Comparison of ENCODE assay signal across 21 mouse cellular contexts in the genomic region with DNA sequence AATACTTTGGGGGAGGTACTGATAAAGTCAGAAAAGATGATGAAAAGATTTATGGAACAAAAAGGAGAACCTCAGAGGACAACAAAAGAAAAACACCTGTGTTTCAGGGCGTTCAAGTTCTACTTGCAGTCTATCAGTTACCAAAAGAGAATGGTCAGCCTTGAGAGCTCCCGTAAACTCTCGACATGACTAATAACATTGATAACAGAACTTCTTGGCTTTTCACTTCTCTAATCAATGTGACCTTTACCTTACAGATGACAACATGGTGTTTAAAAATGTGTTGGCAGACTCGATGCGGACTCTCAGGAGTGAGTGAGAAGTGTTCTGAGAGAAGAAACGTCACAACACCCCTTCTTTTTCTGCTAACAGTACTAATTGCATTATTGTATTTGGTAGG. TPM values are rescaled to one million over a fixed set of nuclear protein-coding genes. Genes with fewer than 3 reads are reported as not detected.
"Had no signal": no experiment of that assay in that cellular context is flagged by ENCODE, and none has a peak within 500 bp of the region (broad histone marks: within the 10 kb centered on the region; RNA-seq: fewer than 3 reads in every experiment).

No protein-coding gene starts in this region.

- H3K27me3 ChIP-seq: neural tube, embryonic 12.5 days; neural tube, embryonic 13.5 days; neural tube, embryonic 15.5 days; stomach, embryonic 15.5 days had no signal

- H3K4me3 ChIP-seq: neural tube, embryonic 12.5 days; neural tube, embryonic 13.5 days; neural tube, embryonic 15.5 days; stomach, embryonic 15.5 days had no signal

- H3K36me3 ChIP-seq: neural tube, embryonic 12.5 days; neural tube, embryonic 13.5 days; neural tube, embryonic 15.5 days; stomach, embryonic 15.5 days had no signal

- H3K9me3 ChIP-seq: neural tube, embryonic 12.5 days; neural tube, embryonic 13.5 days; neural tube, embryonic 15.5 days; stomach, embryonic 15.5 days had no signal

- H3K4me2 ChIP-seq: neural tube, embryonic 12.5 days; neural tube, embryonic 13.5 days; neural tube, embryonic 15.5 days; stomach, embryonic 15.5 days had no signal

- H3K4me1 ChIP-seq: neural tube, embryonic 12.5 days; neural tube, embryonic 13.5 days; neural tube, embryonic 15.5 days; stomach, embryonic 15.5 days had no signal

- DNase-seq: retina, postnatal 1 day; right cerebral cortex, adult 18-20 months; right cerebral cortex, postnatal 14 days; right cerebral cortex, postnatal 25 days; right cerebral cortex, postnatal 4 days; spleen, adult 18-20 months; thymus, adult 18-20 months; thymus, adult 2 months; thymus, postnatal 14 days; thymus, postnatal 25 days; thymus, postnatal 36 days; thymus, postnatal 4 days had no signal

- H3K27ac ChIP-seq: neural tube, embryonic 12.5 days; neural tube, embryonic 13.5 days; stomach, embryonic 15.5 days had no signal

- H3K9ac ChIP-seq: neural tube, embryonic 12.5 days; neural tube, embryonic 13.5 days; neural tube, embryonic 15.5 days; stomach, embryonic 15.5 days had no signal

RNA-seq across cellular contexts. Expression of a gene that starts 33.2 kb away (rescaled TPM):
- total RNA-seq: neutrophil, adult 5-6 weeks had no signal
- polyA plus RNA-seq: neural tube, embryonic 13.5 days; neural tube, embryonic 14.5 days; neural tube, embryonic 15.5 days; small intestine, adult 2 months; spleen, adult 2 months; thymus, adult 2 months; urinary bladder, adult 2 months had no signal
